Mouse (Mus musculus): ENCODE measurements around the gene 1810049J17Rik.

GRCm38 (mm10) chr15:12322676-12323402, 1.1 kb upstream of the 1810049J17Rik start:
- TF ChIP-seq POLR2A (IDR thresholded peaks at IDR 0.05; ENCODE audit: borderline replicate concordance, control insufficient read depth, low read depth, low read length) (no peak), CTCF (IDR thresholded peaks at IDR 0.05; ENCODE audit: control insufficient read depth, insufficient read depth, low read length) (no peak)

Measured in bone marrow, adult 2 months (tissue).